Mouse (Mus musculus) embryonic facial prominence, embryonic 14.5 days (tissue): ENCODE measurements around the gene Itpka. TPM values are rescaled to one million over a fixed set of nuclear protein-coding genes. Genes with fewer than 3 reads are reported as not detected.

Source experiments
- ATAC-seq: fragments of 200-750 bp; cut with Nextera tagmentation; 2 replicates; pipeline ENCODE4 v1.8.0; 2017; ENCODE audit warnings: low read depth, moderate number of reproducible peaks, moderate TSS enrichment
- DNase-seq: peaks from one replicate; pipeline ENCODE4 v3.0.0-alpha.2; 2015; ENCODE audit warnings: low spot score
- H3K27ac ChIP-seq: fragments of 300-500 bp; sonication (generic); replicated peaks from 2 replicates; pipeline ENCODE4 v1.5.1; 2014; ENCODE audit warnings: low read depth, mild to moderate bottlenecking, low read length, moderate library complexity
- H3K27me3 ChIP-seq: fragments of 300-500 bp; sonication (generic); replicated peaks from 2 replicates; pipeline ENCODE4 v1.6.1; 2014; ENCODE audit warnings: low read length; ENCODE audit not compliant: control insufficient read depth, insufficient read depth
- H3K36me3 ChIP-seq: fragments of 300-500 bp; sonication (generic); 2 replicates; pipeline ENCODE4 v1.6.1; 2014; ENCODE audit warnings: low read length, mixed read lengths; ENCODE audit not compliant: control insufficient read depth, insufficient read depth
- H3K4me1 ChIP-seq: fragments of 300-500 bp; sonication (generic); 2 replicates; pipeline ENCODE4 v1.6.1; 2014; ENCODE audit warnings: antibody characterized with exemption, low read length; ENCODE audit not compliant: control insufficient read depth, insufficient read depth
- H3K4me2 ChIP-seq: fragments of 300-500 bp; sonication (generic); 2 replicates; pipeline ENCODE4 v1.6.1; 2014; ENCODE audit warnings: low read depth, mild to moderate bottlenecking, low read length, moderate library complexity, mixed read lengths
- H3K4me3 ChIP-seq: fragments of 300-500 bp; sonication (generic); 2 replicates; pipeline ENCODE4 v1.5.1; 2014; ENCODE audit warnings: low read depth, mild to moderate bottlenecking, low read length
- H3K9ac ChIP-seq: fragments of 300-500 bp; sonication (generic); 2 replicates; pipeline ENCODE4 v1.6.1; 2014; ENCODE audit warnings: low read depth, mild to moderate bottlenecking, low read length, moderate library complexity, mixed read lengths
- H3K9me3 ChIP-seq: fragments of 300-500 bp; sonication (generic); 2 replicates; pipeline ENCODE4 v1.6.1; 2016; ENCODE audit warnings: low read length; ENCODE audit not compliant: control insufficient read depth
- WGBS: fragments of 180-500 bp; shearing (Covaris S2); extraction: QIAGEN DNeasy Blood & Tissue Kit; methylation state at CpG from one replicate; pipeline ENCODE4 v1.1.7; 2014; 5-methylcytosine and 5-hydroxymethylcytosine counted together
- polyA plus RNA-seq: library from polyadenylated mRNA; unstranded; fragments of >200 nt; fragmentation: Nextera tagmentation; extraction: Ambion mirVana; gene quantifications from 2 replicates; pipeline ENCODE4 v1.2.1, GENCODE M21; 2014

Itpka gene
- polyA plus RNA-seq, 1 experiment from 2014 or later: 1.2 TPM

- no peak for ATAC-seq
- no peak overlapping the region for H3K27ac ChIP-seq
- no peak overlapping the region for H3K4me2 ChIP-seq
- H3K9ac ChIP-seq: no peak overlapping the region
- no peak overlapping the region for H3K4me3 ChIP-seq
- WGBS: 96% methylated on average over 8 of the region's 8 CpGs
- H3K27me3 ChIP-seq: no peaks in the 10 kb centered on the region
- H3K36me3 ChIP-seq: peaks cover 89% of the 10 kb centered on the region
- no peak for DNase-seq
- H3K9me3 ChIP-seq: no peaks in the 10 kb centered on the region
- no peaks in the 10 kb centered on the region for H3K4me1 ChIP-seq
These were observed 21.1 kb upstream of the Itpka start for GRCm38 (mm10) chr2:119721070-119721469.

- ATAC-seq: no peak
These were observed 14.2 kb upstream of the Itpka start for GRCm38 (mm10) chr2:119727762-119728416.

GRCm38 (mm10) chr2:119730735-119731134 lies 11.4 kb upstream of the Itpka start:
- H3K27me3 ChIP-seq: no peaks in the 10 kb centered on the region
- no peak for ATAC-seq
- no peak overlapping the region for H3K4me2 ChIP-seq
- H3K27ac ChIP-seq: no peak overlapping the region
- no peak for DNase-seq
- no peaks in the 10 kb centered on the region for H3K9me3 ChIP-seq
- no peaks in the 10 kb centered on the region for H3K4me1 ChIP-seq
- H3K36me3 ChIP-seq: peaks cover 97% of the 10 kb centered on the region
- WGBS: 92% methylated on average over 4 of the region's 4 CpGs
- no peak overlapping the region for H3K4me3 ChIP-seq
- no peak overlapping the region for H3K9ac ChIP-seq

More at GRCm38 (mm10) chr2:119727762-119728416, 14.2 kb upstream of the Itpka start:
- H3K9me3 ChIP-seq: no peaks in the 10 kb centered on the region
- WGBS: 91% methylated on average over 3 of the region's 3 CpGs
- H3K4me2 ChIP-seq: no peak overlapping the region
- H3K27ac ChIP-seq: no peak overlapping the region
- H3K36me3 ChIP-seq: peaks cover 92% of the 10 kb centered on the region
- H3K4me1 ChIP-seq: no peaks in the 10 kb centered on the region
- DNase-seq: no peak
- no peaks in the 10 kb centered on the region for H3K27me3 ChIP-seq
- no peak overlapping the region for H3K4me3 ChIP-seq
- H3K9ac ChIP-seq: no peak overlapping the region

GRCm38 (mm10) chr2:119737124-119737523 lies 5.0 kb upstream of the Itpka start:
- Histone ChIP-seq H3K27ac (no peak overlapping the region), H3K27me3 (peaks cover 9% of the 10 kb centered on the region; the same call in 1 of the 2 replicates), H3K4me2 (no peak overlapping the region), H3K36me3 (peaks cover 37% of the 10 kb centered on the region), H3K4me3 (no peak overlapping the region), H3K9me3 (no peaks in the 10 kb centered on the region), H3K4me1 (0 out of 2 replicates have a peak, but pooled peaks cover 7% of the 10 kb centered on the region), H3K9ac (no peak overlapping the region)
- 14% methylated on average over 10 of the region's 12 CpGs for WGBS
- ATAC-seq (no peak), DNase-seq (no peak)

- 17% methylated on average over 2 of the region's 2 CpGs for WGBS
- H3K27ac ChIP-seq: no peak overlapping the region
- no peak for ATAC-seq
- no peak overlapping the region for H3K9ac ChIP-seq
- no peak overlapping the region; the same call in 1 of the 2 replicates for H3K4me2 ChIP-seq
- peaks cover 15% of the 10 kb centered on the region; the same call in 1 of the 2 replicates for H3K4me1 ChIP-seq
- H3K27me3 ChIP-seq: peaks cover 43% of the 10 kb centered on the region
- no peaks in the 10 kb centered on the region for H3K9me3 ChIP-seq
- DNase-seq: no peak
- no peak overlapping the region for H3K4me3 ChIP-seq
- H3K36me3 ChIP-seq: peaks cover 3% of the 10 kb centered on the region; the same call in 1 of the 2 replicates
These were observed 1.6 kb upstream of the Itpka start for GRCm38 (mm10) chr2:119740567-119740966.

GRCm38 (mm10) chr2:119742461-119743175 lies 481 bp downstream of the Itpka start:
- H3K4me1 ChIP-seq: peaks cover 15% of the 10 kb centered on the region; the same call in 1 of the 2 replicates
- peak overlapping the region; percentile 66 for H3K4me3 ChIP-seq
- WGBS: under 1% methylated on average over 23 of the region's 70 CpGs
- peaks cover 46% of the 10 kb centered on the region for H3K27me3 ChIP-seq
- DNase-seq: no peak
- H3K9ac ChIP-seq: peak overlapping the region; percentile 64
- no peaks in the 10 kb centered on the region for H3K36me3 ChIP-seq
- no peaks in the 10 kb centered on the region for H3K9me3 ChIP-seq
- no peak for ATAC-seq
- peak overlapping the region; percentile 100 for H3K4me2 ChIP-seq
- no peak overlapping the region for H3K27ac ChIP-seq

GRCm38 (mm10) chr2:119743176-119743807 lies 1.2 kb downstream of the Itpka start:
- peak overlapping the region; percentile 64; the same call in 1 of the 2 replicates for H3K9ac ChIP-seq
- H3K36me3 ChIP-seq: no peaks in the 10 kb centered on the region
- H3K4me3 ChIP-seq: peak overlapping the region; percentile 66
- H3K4me2 ChIP-seq: peak overlapping the region; percentile 100
- no peak overlapping the region for H3K27ac ChIP-seq
- no peak for ATAC-seq
- no peak for DNase-seq
- peaks cover 15% of the 10 kb centered on the region; the same call in 1 of the 2 replicates for H3K4me1 ChIP-seq
- H3K9me3 ChIP-seq: no peaks in the 10 kb centered on the region
- peaks cover 46% of the 10 kb centered on the region for H3K27me3 ChIP-seq
- 14% methylated on average over 16 of the region's 31 CpGs for WGBS

GRCm38 (mm10) chr2:119743808-119744162 lies 1.6 kb downstream of the Itpka start:
- peaks cover 48% of the 10 kb centered on the region for H3K27me3 ChIP-seq
- H3K27ac ChIP-seq: no peak overlapping the region
- H3K9ac ChIP-seq: 0 out of 2 replicates have a peak overlapping the region, but pooled peaks have one; percentile 3
- peaks cover 15% of the 10 kb centered on the region; the same call in 1 of the 2 replicates for H3K4me1 ChIP-seq
- H3K4me2 ChIP-seq: peak overlapping the region; percentile 40
- ATAC-seq: no peak
- H3K36me3 ChIP-seq: no peaks in the 10 kb centered on the region
- DNase-seq: no peak
- H3K9me3 ChIP-seq: no peaks in the 10 kb centered on the region
- WGBS: 5% methylated on average over 22 of the region's 22 CpGs
- H3K4me3 ChIP-seq: peak overlapping the region; percentile 17
